Mouse (Mus musculus) cerebellum, postnatal 36 days (tissue): Measurements from ENCODE around the gene Tepp.

ENCODE experiments used
- DNase-seq, 2 experiments: peaks; one replicate each; pipeline ENCODE4 v3.0.0; 2021 to 2022; ENCODE audit warnings: mixed read lengths in 2 of 2

Gene Tepp

GRCm38 (mm10) chr8:95331720-95332436 is 21.5 kb downstream of the Tepp start, which contains the start of the genes Zfp319 and Usb1:
Gene Zfp319, minus strand, starts transcription at chr8:95331950.
Gene Usb1, plus strand, starts transcription at chr8:95332284.
- peak; percentile 89 to 93 for DNase-seq

- DNase-seq, result no peak
Observed at GRCm38 (mm10) chr8:95332437-95333199, 22.3 kb downstream of the Tepp start.

- no peak for DNase-seq
Observed at GRCm38 (mm10) chr8:95335706-95336105, 25.3 kb downstream of the Tepp start.

GRCm38 (mm10) chr8:95336363-95336762 is 26.0 kb downstream of the Tepp start:
- DNase-seq, result no peak

GRCm38 (mm10) chr8:95341721-95342120 is 31.4 kb downstream of the Tepp start:
- no peak for DNase-seq

GRCm38 (mm10) chr8:95344668-95345067 is 34.3 kb downstream of the Tepp start:
- DNase-seq, result no peak

GRCm38 (mm10) chr8:95346643-95347545 is 36.5 kb downstream of the Tepp start:
- peak; percentile 55 to 68 for DNase-seq

- no peak for DNase-seq
Observed at GRCm38 (mm10) chr8:95348356-95348755, 38.0 kb downstream of the Tepp start.

GRCm38 (mm10) chr8:95348811-95349630 is 38.7 kb downstream of the Tepp start:
- peak; percentile 38 to 53 for DNase-seq

- DNase-seq, result no peak
Observed at GRCm38 (mm10) chr8:95351461-95351860, 41.1 kb downstream of the Tepp start.

GRCm38 (mm10) chr8:95352151-95352870 is 41.9 kb downstream of the Tepp start, which contains the start of gene Mmp15:
Gene Mmp15, plus strand, starts transcription at chr8:95352268.
- DNase-seq, result peak; percentile 56 to 58

- peak; percentile 33 to 37 for DNase-seq
Observed at GRCm38 (mm10) chr8:95352871-95353866, 42.8 kb downstream of the Tepp start.

GRCm38 (mm10) chr8:95354606-95355005 is 44.2 kb downstream of the Tepp start:
- DNase-seq, result no peak

- DNase-seq, result no peak
Observed at GRCm38 (mm10) chr8:95358550-95359411, 48.4 kb downstream of the Tepp start.

GRCm38 (mm10) chr8:95360181-95361015 is 50.0 kb downstream of the Tepp start:
- no peak for DNase-seq

- no peak for DNase-seq
Observed at GRCm38 (mm10) chr8:95361016-95361341, 50.6 kb downstream of the Tepp start.

GRCm38 (mm10) chr8:95362272-95362671 is 51.9 kb downstream of the Tepp start:
- no peak for DNase-seq

GRCm38 (mm10) chr8:95363849-95364248 is 53.5 kb downstream of the Tepp start:
- no peak for DNase-seq
